Mouse (Mus musculus): Measurements from ENCODE around the gene Ccdc12. TPM values are rescaled to one million over a fixed set of nuclear protein-coding genes. Genes with fewer than 3 reads are reported as not detected.

The Ccdc12 gene
- polyA plus RNA-seq, 1 experiment from 2014 or later = 144 TPM

DNA sequence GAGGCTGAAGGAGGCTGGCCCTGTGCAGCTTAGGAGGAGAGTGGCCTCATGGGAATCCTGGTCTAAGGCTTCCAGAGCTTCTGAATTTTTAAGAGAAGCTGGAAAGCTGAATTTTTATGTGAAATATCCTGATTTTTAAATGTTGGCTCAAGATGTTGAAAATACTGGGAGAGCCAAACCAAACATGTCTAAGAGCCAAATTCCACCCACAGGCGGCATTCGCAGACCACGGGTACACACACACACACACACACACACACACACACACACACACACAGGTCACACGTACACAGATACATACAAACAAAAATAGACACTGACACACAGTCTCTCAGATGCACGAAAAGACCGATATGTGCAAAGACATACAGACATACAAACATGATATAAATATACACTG is 61.8 kb downstream of the Ccdc12 start:
- Histone ChIP-seq H3K4me2 (no peak overlapping the region), H3K27me3 (ENCODE audit: control insufficient read depth, insufficient read depth, low read length) (no peaks in the 10 kb centered on the region), H3K9ac (ENCODE audit: low read length) (no peak overlapping the region), H3K9me3 (ENCODE audit: control insufficient read depth, low read length) (no peaks in the 10 kb centered on the region), H3K4me3 (ENCODE audit: low read depth, low read length) (no peak overlapping the region), H3K27ac (ENCODE audit: low read depth, low read length) (no peak overlapping the region), H3K36me3 (ENCODE audit: control insufficient read depth, insufficient read depth, low read length) (no peaks in the 10 kb centered on the region), H3K4me1 (ENCODE audit: control insufficient read depth, insufficient read depth, low read length) (no peaks in the 10 kb centered on the region)
- ATAC-seq (ENCODE audit: low FRiP score) (no peak), DNase-seq (ENCODE audit: low spot score, missing footprints) (no peak)
- 95% methylated on average over 6 of the region's 6 CpGs for WGBS

GRCm38 (mm10) chr9:110718810-110719209 is 62.5 kb downstream of the Ccdc12 start:
- ATAC-seq (ENCODE audit: low FRiP score) = no peak
- WGBS = 87% methylated on average over 3 of the region's 3 CpGs
- H3K4me1 ChIP-seq (ENCODE audit: control insufficient read depth, insufficient read depth, low read length) = no peaks in the 10 kb centered on the region

DNA sequence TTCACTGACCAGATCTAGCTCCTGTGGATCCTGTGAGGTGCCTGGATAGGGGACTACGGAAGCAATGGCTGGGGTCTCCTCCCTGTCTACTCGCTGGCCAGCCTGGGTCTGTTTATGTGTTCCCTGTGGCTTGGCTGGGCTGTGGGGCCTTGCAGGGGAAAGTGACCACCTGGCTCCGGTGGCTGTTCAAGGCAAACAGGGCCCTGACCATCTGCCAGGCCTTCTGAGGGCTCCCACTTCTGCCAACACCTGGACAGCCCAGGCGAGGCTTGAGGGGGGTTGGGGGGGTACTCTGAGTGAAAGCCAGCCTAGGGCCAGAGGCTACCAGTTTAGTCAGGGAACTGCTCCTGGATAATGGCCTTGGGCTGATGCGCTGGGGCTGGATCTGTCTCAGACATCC is 63.7 kb downstream of the Ccdc12 start:
- H3K36me3 ChIP-seq (ENCODE audit: control insufficient read depth, insufficient read depth, low read length) = no peaks in the 10 kb centered on the region
- H3K4me3 ChIP-seq (ENCODE audit: low read depth, low read length) = no peak overlapping the region
- no peak for ATAC-seq (ENCODE audit: low FRiP score)
- no peaks in the 10 kb centered on the region for H3K4me1 ChIP-seq (ENCODE audit: control insufficient read depth, insufficient read depth, low read length)
- no peaks in the 10 kb centered on the region for H3K9me3 ChIP-seq (ENCODE audit: control insufficient read depth, low read length)
- no peak overlapping the region for H3K4me2 ChIP-seq
- no peak for DNase-seq (ENCODE audit: low spot score, missing footprints)
- WGBS = 68% methylated on average over 5 of the region's 5 CpGs
- no peaks in the 10 kb centered on the region for H3K27me3 ChIP-seq (ENCODE audit: control insufficient read depth, insufficient read depth, low read length)
- H3K9ac ChIP-seq (ENCODE audit: low read length) = no peak overlapping the region
- H3K27ac ChIP-seq (ENCODE audit: low read depth, low read length) = no peak overlapping the region

More at GRCm38 (mm10) chr9:110718810-110719209, 62.5 kb downstream of the Ccdc12 start:
- Histone ChIP-seq H3K27ac (ENCODE audit: low read depth, low read length) (no peak overlapping the region), H3K4me2 (no peak overlapping the region), H3K36me3 (ENCODE audit: control insufficient read depth, insufficient read depth, low read length) (no peaks in the 10 kb centered on the region), H3K4me3 (ENCODE audit: low read depth, low read length) (no peak overlapping the region), H3K9me3 (ENCODE audit: control insufficient read depth, low read length) (no peaks in the 10 kb centered on the region), H3K9ac (ENCODE audit: low read length) (no peak overlapping the region), H3K27me3 (ENCODE audit: control insufficient read depth, insufficient read depth, low read length) (no peaks in the 10 kb centered on the region)
- DNase-seq (ENCODE audit: low spot score, missing footprints) = no peak

DNA sequence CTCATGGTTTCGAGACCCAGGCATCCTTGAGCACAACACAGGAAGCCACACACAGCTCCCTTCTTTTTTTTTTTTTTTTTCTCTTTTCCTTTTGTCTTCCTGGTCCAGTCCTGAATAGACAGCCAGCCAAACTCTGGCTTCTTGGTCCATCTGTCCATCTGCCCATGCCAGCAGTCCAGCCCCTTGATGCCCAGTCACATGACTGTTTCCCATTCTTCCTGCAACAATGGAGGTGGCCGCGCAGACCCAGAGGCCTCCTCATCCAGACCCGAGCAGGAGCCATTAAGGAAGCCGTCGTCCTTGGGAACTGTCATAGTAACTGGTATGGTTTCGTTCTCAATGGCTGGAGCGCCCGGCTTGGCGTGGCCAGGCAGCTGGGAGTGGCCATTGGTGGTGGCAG is 65.8 kb downstream of the Ccdc12 start:
- Histone ChIP-seq H3K36me3 (ENCODE audit: control insufficient read depth, insufficient read depth, low read length) (no peaks in the 10 kb centered on the region), H3K27me3 (ENCODE audit: control insufficient read depth, insufficient read depth, low read length) (peaks cover 5% of the 10 kb centered on the region), H3K27ac (ENCODE audit: low read depth, low read length) (no peak overlapping the region), H3K9me3 (ENCODE audit: control insufficient read depth, low read length) (no peaks in the 10 kb centered on the region), H3K4me1 (ENCODE audit: control insufficient read depth, insufficient read depth, low read length) (peaks cover 2% of the 10 kb centered on the region; the same call in 1 of the 2 replicates), H3K4me3 (ENCODE audit: low read depth, low read length) (no peak overlapping the region), H3K9ac (ENCODE audit: low read length) (no peak overlapping the region), H3K4me2 (no peak overlapping the region)
- ATAC-seq (ENCODE audit: low FRiP score) = no peak
- WGBS = 87% methylated on average over 10 of the region's 10 CpGs
- no peak for DNase-seq (ENCODE audit: low spot score, missing footprints)

DNA sequence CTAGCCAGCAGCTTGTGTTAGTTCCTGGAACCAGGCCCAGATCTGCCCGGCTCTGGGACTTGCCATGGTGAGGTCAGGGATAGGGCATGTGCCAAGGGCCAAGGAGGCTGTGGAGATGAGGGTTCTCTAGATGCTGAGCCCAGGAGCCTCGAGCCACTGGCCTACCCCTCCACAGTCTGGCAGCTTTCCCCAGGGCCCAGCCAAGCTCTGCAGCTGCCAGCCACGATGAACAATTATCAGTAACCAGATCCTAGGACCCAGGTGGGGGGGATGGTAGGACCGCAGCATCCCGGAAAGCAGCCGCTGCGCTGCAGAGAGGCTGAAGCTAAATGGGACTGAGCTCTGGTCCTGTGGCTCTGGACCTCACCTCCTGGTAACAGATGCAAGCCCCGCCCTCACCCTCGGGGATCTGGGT is 69.4 kb downstream of the Ccdc12 start:
- no peaks in the 10 kb centered on the region for H3K9me3 ChIP-seq (ENCODE audit: control insufficient read depth, low read length)
- H3K4me2 ChIP-seq = no peak overlapping the region
- 16% methylated on average over 9 of the region's 9 CpGs for WGBS
- no peak overlapping the region for H3K27ac ChIP-seq (ENCODE audit: low read depth, low read length)
- H3K36me3 ChIP-seq (ENCODE audit: control insufficient read depth, insufficient read depth, low read length) = no peaks in the 10 kb centered on the region
- H3K27me3 ChIP-seq (ENCODE audit: control insufficient read depth, insufficient read depth, low read length) = peaks cover 13% of the 10 kb centered on the region
- no peak overlapping the region for H3K4me3 ChIP-seq (ENCODE audit: low read depth, low read length)
- DNase-seq (ENCODE audit: low spot score, missing footprints) = no peak
- H3K4me1 ChIP-seq (ENCODE audit: control insufficient read depth, insufficient read depth, low read length) = peaks cover 4% of the 10 kb centered on the region
- ATAC-seq (ENCODE audit: low FRiP score) = peak; percentile 20; the same call in 1 of the 2 replicates
- H3K9ac ChIP-seq (ENCODE audit: low read length) = no peak overlapping the region

DNA sequence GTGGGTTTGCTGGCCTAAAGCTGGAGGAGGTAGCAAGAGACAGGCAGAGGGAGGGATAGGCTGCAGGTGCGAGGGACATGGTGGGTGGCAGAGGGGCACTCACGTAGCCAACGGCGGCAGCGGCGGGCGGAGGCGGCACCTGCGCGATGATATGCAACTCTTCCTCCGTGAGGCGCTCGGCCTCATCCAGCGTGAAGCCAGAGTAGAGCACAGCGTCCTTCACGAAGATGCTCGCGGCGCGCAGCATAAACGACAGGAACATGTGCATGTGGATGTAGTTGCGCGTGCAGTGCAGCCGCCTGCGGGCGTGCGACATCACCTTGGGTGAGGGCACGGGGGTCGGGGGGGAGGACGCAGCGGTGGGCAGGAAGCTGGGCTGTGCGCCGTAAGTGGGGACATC is 70.6 kb downstream of the Ccdc12 start:
- no peaks in the 10 kb centered on the region for H3K36me3 ChIP-seq (ENCODE audit: control insufficient read depth, insufficient read depth, low read length)
- DNase-seq (ENCODE audit: low spot score, missing footprints) (no peak), ATAC-seq (ENCODE audit: low FRiP score) (no peak)
- no peak overlapping the region for H3K4me3 ChIP-seq (ENCODE audit: low read depth, low read length)
- peak overlapping the region; percentile 20 for H3K4me2 ChIP-seq
- 5% methylated on average over 29 of the region's 33 CpGs for WGBS
- peaks cover 4% of the 10 kb centered on the region for H3K4me1 ChIP-seq (ENCODE audit: control insufficient read depth, insufficient read depth, low read length)
- peaks cover 15% of the 10 kb centered on the region for H3K27me3 ChIP-seq (ENCODE audit: control insufficient read depth, insufficient read depth, low read length)
- no peak overlapping the region for H3K9ac ChIP-seq (ENCODE audit: low read length)
- H3K27ac ChIP-seq (ENCODE audit: low read depth, low read length) = no peak overlapping the region
- H3K9me3 ChIP-seq (ENCODE audit: control insufficient read depth, low read length) = no peaks in the 10 kb centered on the region

DNA sequence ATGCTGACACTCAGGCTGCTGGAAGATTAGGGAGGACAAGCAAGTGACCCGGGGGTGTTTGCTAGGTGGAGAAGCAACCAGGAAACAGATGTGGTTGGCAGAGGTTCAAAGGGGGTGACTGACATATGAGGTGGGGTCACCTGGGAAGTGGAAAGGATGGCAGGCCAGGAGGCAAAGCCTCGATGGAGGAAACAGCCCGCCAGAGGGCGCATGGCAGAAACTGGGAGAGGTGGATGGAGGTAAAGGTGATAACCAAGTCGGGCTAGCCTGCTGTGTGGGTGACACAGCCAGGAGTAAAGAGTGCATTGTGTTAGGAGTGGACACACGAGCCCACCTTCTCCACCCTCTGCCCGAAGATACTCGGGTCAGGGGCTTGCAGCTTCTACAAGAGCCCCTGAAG is 73.5 kb downstream of the Ccdc12 start:
- peaks cover 21% of the 10 kb centered on the region for H3K4me1 ChIP-seq (ENCODE audit: control insufficient read depth, insufficient read depth, low read length)
- H3K27me3 ChIP-seq (ENCODE audit: control insufficient read depth, insufficient read depth, low read length) = peaks cover 22% of the 10 kb centered on the region
- WGBS = 25% methylated on average over 8 of the region's 8 CpGs
- no peak overlapping the region for H3K27ac ChIP-seq (ENCODE audit: low read depth, low read length)
- H3K9ac ChIP-seq (ENCODE audit: low read length) = no peak overlapping the region
- no peak overlapping the region for H3K4me3 ChIP-seq (ENCODE audit: low read depth, low read length)
- no peaks in the 10 kb centered on the region for H3K36me3 ChIP-seq (ENCODE audit: control insufficient read depth, insufficient read depth, low read length)
- DNase-seq (ENCODE audit: low spot score, missing footprints) (no peak), ATAC-seq (ENCODE audit: low FRiP score) (no peak)
- H3K9me3 ChIP-seq (ENCODE audit: control insufficient read depth, low read length) = no peaks in the 10 kb centered on the region
- no peak overlapping the region for H3K4me2 ChIP-seq

- 55% methylated on average over 4 of the region's 4 CpGs for WGBS
- peaks cover 21% of the 10 kb centered on the region for H3K4me1 ChIP-seq (ENCODE audit: control insufficient read depth, insufficient read depth, low read length)
- H3K4me3 ChIP-seq (ENCODE audit: low read depth, low read length) = no peak overlapping the region
- no peaks in the 10 kb centered on the region for H3K36me3 ChIP-seq (ENCODE audit: control insufficient read depth, insufficient read depth, low read length)
- DNase-seq (ENCODE audit: low spot score, missing footprints) = no peak
- H3K9me3 ChIP-seq (ENCODE audit: control insufficient read depth, low read length) = no peaks in the 10 kb centered on the region
- ATAC-seq (ENCODE audit: low FRiP score) = no peak
- no peak overlapping the region for H3K4me2 ChIP-seq
- H3K27ac ChIP-seq (ENCODE audit: low read depth, low read length) = no peak overlapping the region
- H3K9ac ChIP-seq (ENCODE audit: low read length) = no peak overlapping the region
- H3K27me3 ChIP-seq (ENCODE audit: control insufficient read depth, insufficient read depth, low read length) = peaks cover 18% of the 10 kb centered on the region
These were observed 75.6 kb downstream of the Ccdc12 start for GRCm38 (mm10) chr9:110731859-110732258.

- peaks cover 11% of the 10 kb centered on the region for H3K27me3 ChIP-seq (ENCODE audit: control insufficient read depth, insufficient read depth, low read length)
These were observed 76.3 kb downstream of the Ccdc12 start for GRCm38 (mm10) chr9:110732623-110733022.

More at GRCm38 (mm10) chr9:110732623-110733022, 76.3 kb downstream of the Ccdc12 start:
- DNase-seq (ENCODE audit: low spot score, missing footprints) (peak; percentile 98), ATAC-seq (ENCODE audit: low FRiP score) (peak; percentile 92)
- Histone ChIP-seq H3K9ac (ENCODE audit: low read length) (peak overlapping the region; percentile 56), H3K4me3 (ENCODE audit: low read depth, low read length) (peak overlapping the region; percentile 28), H3K9me3 (ENCODE audit: control insufficient read depth, low read length) (no peaks in the 10 kb centered on the region), H3K27ac (ENCODE audit: low read depth, low read length) (peak overlapping the region; percentile 54; the same call in 1 of the 2 replicates), H3K36me3 (ENCODE audit: control insufficient read depth, insufficient read depth, low read length) (no peaks in the 10 kb centered on the region), H3K4me1 (ENCODE audit: control insufficient read depth, insufficient read depth, low read length) (peaks cover 19% of the 10 kb centered on the region), H3K4me2 (peak overlapping the region; percentile 76)
- WGBS = under 1% methylated on average over 24 of the region's 26 CpGs

Measured in midbrain, embryonic 11.5 days (tissue).